Mouse (Mus musculus) ES-Bruce4 (cell line): ENCODE measurements around the gene Zfp91.

Source experiments
- CTCF ChIP-seq: IDR thresholded peaks from one replicate; pipeline ENCODE4 v1.8.1; 2011; ENCODE audit warnings: low read depth, low read length
- EP300 ChIP-seq: IDR thresholded peaks from 2 replicates; pipeline ENCODE4 v1.6.1; 2011; ENCODE audit warnings: low read depth, low read length; ENCODE audit not compliant: insufficient read depth
- POLR2A ChIP-seq: IDR thresholded peaks from one replicate; pipeline ENCODE4 v1.8.1; 2011; ENCODE audit warnings: low read length; ENCODE audit not compliant: insufficient read depth

DNA sequence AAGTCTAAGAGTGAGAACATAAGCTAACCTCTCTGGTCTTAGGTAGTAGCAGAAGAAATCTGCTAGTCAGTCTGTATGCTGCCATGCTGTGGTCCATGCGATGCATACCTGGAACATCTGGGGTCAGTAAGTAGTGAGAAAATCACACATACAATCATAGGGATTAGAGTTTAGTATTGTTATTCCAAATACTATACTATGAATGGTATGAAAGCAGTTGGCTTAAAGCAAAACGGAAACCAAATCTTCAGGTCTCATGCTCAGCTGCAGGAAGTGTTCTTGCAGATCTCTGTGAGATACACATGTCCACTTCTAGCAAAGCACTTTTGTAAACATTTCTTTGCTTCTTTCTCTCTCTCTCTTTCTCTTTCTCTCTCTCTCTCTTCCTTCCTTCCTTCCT is 10.3 kb upstream of the Zfp91 start:
- TF ChIP-seq CTCF, result no peak
- TF ChIP-seq EP300, result no peak
- TF ChIP-seq POLR2A, result no peak
